Mouse (Mus musculus) CH12.LX (cell line): ENCODE measurements around the gene Tpst2.
A peak's percentile ranks its signal among the peaks of the same experiment; 100 is the strongest.

ENCODE experiments used
- BHLHE40 ChIP-seq: IDR thresholded peaks from 2 replicates; pipeline ENCODE4 v1.6.1; 2011; ENCODE audit warnings: mild to moderate bottlenecking, low read depth, low read length, improper control_type of control experiment
- CHD2 ChIP-seq: IDR thresholded peaks from 2 replicates; pipeline ENCODE4 v1.6.1; 2011; ENCODE audit warnings: low read length, improper control_type of control experiment
- CTCF ChIP-seq, 2 experiments: IDR thresholded peaks in 1 of 2; conservative IDR thresholded peaks in 1 of 2; 2 replicates each; pipeline ENCODE4 v1.5.1; 2011 to 2012; ENCODE audit warnings: low read depth in 2 of 2, low read length in 2 of 2, improper control_type of control experiment in 1 of 2, inconsistent platforms in 1 of 2, mild to moderate bottlenecking in 1 of 2, moderate library complexity in 1 of 2
- E2F4 ChIP-seq: IDR thresholded peaks from 2 replicates; pipeline ENCODE4 v1.6.1; 2011; ENCODE audit warnings: low read depth, low read length, improper control_type of control experiment; ENCODE audit not compliant: insufficient replicate concordance
- EP300 ChIP-seq: IDR thresholded peaks from 2 replicates; pipeline ENCODE4 v1.6.1; 2011; ENCODE audit warnings: low read length, improper control_type of control experiment
- MAFK ChIP-seq: IDR thresholded peaks from 2 replicates; pipeline ENCODE4 v1.6.1; 2011; ENCODE audit warnings: low read length, improper control_type of control experiment; ENCODE audit not compliant: insufficient replicate concordance
- MYC ChIP-seq: IDR thresholded peaks from 2 replicates; pipeline ENCODE4 v1.6.1; 2011; ENCODE audit warnings: low read depth, mild to moderate bottlenecking, improper control_type of control experiment, low read length
- PAX5 ChIP-seq: IDR thresholded peaks from 2 replicates; pipeline ENCODE4 v1.6.1; 2012; ENCODE audit warnings: low read length, inconsistent platforms, mixed read lengths
- POLR2A ChIP-seq: IDR thresholded peaks from 2 replicates; pipeline ENCODE4 v1.6.1; 2011; ENCODE audit warnings: low read depth, mild to moderate bottlenecking, improper control_type of control experiment, low read length
- POLR2AphosphoS2 ChIP-seq: IDR thresholded peaks from 2 replicates; pipeline ENCODE4 v1.6.1; 2011; ENCODE audit warnings: low read depth, low read length, improper control_type of control experiment
- RCOR1 ChIP-seq: conservative IDR thresholded peaks from 2 replicates; pipeline ENCODE4 v1.6.1; 2012; ENCODE audit warnings: low read depth, mild to moderate bottlenecking, inconsistent platforms, low read length, improper control_type of control experiment
- SIN3A ChIP-seq: IDR thresholded peaks from 2 replicates; pipeline ENCODE4 v1.6.1; 2012; ENCODE audit warnings: low read length, improper control_type of control experiment, inconsistent platforms
- TBP ChIP-seq: conservative IDR thresholded peaks from 2 replicates; pipeline ENCODE4 v1.6.1; 2011; ENCODE audit warnings: low read depth, low read length, improper control_type of control experiment
- UBTF ChIP-seq: IDR thresholded peaks from 2 replicates; pipeline ENCODE4 v1.6.1; 2012; ENCODE audit warnings: low read depth, mild to moderate bottlenecking, inconsistent platforms, low read length, improper control_type of control experiment, moderate library complexity

DNA sequence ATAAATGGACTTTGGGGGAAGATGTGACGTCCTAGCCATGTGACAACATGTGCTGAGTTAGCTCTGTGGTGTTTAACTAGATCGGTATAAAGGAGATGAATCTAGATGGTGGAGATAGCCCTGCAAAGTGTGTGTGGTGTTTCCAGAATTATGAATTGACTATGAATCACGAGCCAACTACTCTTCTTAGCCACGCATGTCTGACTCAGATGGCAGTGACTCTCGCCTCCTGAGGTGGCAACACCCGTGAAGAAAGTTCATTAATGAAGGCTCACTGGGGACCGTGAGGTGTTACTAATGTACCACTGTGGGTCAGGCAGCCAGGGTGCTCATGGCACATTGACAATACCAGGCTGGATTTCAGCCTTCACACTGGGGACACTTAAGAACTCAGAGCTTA, 12.4 kb upstream of the Tpst2 start:
- TF ChIP-seq CTCF (conservative IDR thresholded peaks at IDR 0.05 in 1 of 2, IDR thresholded peaks at IDR 0.05 in 1 of 2; ENCODE audit: low read depth in 2 of 2, low read length in 2 of 2) (no peak), PAX5 (no peak), POLR2A (no peak), EP300 (no peak), CHD2 (no peak), SIN3A (no peak), RCOR1 (no peak), MYC (no peak), BHLHE40 (0 out of 2 replicates have a peak, but pooled peaks have one; percentile 9), POLR2AphosphoS2 (no peak), TBP (no peak), UBTF (no peak), MAFK (no peak), E2F4 (no peak)
